Mouse (Mus musculus): ENCODE results near the gene Pxn. TPM values are rescaled to one million over a fixed set of nuclear protein-coding genes. Genes with fewer than 3 reads are reported as not detected.
"Not testable (repeated sequence)": the region's sequence is repeated elsewhere in the genome, so short reads cannot be mapped to it uniquely, and the experiment has no call there.

Pxn gene
- total RNA-seq, 2 experiments from 2014 or later, result 77.6 to 82.4 TPM

- no peak for DNase-seq (ENCODE audit: low spot score in 2 of 2)
Measured at GRCm38 (mm10) chr5:115572679-115573535, 66.4 kb downstream of the Pxn start.

DNA sequence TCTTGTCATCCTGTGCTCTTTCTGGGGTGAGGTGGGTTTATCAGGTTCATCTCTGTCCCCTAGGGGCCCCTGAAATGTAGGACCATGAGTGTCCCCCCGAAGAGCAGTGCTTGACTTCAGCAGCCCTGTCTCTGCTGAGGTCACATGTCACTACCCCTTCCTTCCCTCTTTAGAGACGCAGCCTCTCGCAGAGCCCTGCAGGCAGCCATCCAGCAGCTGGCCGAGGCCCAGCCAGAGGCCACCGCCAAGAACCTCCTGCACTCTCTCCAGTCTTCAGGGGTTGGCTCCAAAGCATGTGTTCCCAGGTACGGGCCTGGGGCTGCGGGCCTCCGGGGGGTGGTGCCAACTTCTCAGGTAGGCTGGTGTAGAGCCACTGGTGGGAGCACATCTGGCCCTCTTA, 68.5 kb downstream of the Pxn start:
- no peak for DNase-seq (ENCODE audit: low spot score in 2 of 2)

GRCm38 (mm10) chr5:115577686-115578085, 71.2 kb downstream of the Pxn start:
- DNase-seq (ENCODE audit: low spot score in 2 of 2), result not testable (repeated sequence)

DNA sequence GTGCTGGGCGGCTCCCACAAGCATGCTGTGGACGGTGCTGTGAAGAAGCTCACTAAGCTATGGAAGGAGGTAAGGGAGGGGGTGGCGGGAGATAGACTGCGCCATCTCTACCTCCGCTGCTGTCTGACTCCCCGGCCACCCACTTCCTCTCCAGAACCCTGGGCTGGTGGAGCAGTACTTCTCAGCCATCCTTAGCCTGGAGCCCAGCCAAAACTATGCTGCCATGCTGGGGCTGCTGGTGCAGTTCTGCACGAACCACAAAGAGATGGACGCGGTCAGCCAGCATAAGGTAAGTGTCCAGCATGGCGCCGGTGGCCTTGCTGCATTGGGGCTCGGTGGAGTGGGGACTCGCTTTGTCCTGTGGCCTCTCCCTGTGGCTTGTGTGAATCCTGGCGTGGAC, 72.4 kb downstream of the Pxn start:
- DNase-seq (ENCODE audit: low spot score in 2 of 2), result no peak

GRCm38 (mm10) chr5:115579363-115579762, 72.9 kb downstream of the Pxn start:
- no peak for DNase-seq (ENCODE audit: low spot score in 2 of 2)

DNA sequence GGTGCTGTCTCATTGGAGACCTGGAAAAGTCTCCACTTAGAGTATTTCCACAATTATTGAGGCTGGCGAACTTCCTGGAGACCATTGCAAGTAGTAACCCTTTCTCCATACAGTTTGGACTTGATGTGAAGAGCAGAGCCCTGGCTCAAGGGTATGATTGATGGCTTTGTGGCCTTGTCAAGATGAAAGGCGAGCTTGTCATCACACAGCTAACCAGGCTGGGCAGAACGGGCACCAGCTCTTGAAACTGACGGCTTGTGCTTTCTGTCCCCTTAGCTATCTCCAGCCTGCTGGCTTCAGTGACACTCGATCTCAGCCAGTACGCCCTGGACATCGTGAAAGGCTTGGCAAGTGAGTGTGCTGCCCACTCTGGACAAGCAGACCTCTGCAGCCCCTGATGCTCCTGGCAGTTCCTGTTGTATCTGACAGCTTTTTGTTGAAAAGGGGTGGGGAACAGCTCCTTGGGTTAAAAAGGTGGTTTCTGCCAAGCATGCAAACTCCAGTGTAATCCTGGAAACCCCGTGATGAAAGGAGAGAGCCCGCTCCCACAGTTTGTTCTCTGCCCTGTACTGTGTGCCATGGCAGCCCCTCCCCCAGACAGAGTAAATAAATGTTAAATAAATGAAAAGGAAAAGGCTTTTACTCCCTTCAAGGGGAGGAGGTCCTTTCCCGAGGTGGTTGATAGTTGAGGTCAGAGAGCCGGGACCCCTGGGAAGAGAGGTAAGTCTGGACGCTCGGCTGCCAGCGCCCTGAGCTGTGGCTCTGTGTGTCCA, 73.9 kb downstream of the Pxn start:
- DNase-seq (ENCODE audit: low spot score in 2 of 2), result no peak

DNA sequence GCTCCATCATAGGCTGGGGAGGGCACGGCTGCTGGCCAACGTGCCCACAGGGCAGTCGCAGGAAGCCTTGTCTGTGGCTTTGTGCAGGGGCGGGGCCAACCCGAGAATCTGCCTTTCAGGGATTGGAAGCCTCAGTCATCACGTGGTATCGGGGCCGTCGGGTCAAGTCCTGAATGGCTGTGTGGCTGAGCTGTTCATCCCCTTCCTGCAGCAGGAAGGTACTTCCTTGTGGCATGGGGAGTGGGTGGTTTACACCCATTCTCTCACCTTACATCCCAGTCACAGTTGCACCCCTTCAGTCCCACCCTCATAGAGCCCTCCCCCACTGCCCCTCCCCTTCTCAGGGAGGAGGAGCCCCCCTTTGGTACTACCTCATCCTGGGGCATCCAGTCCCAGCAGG, 75.2 kb downstream of the Pxn start:
- DNase-seq (ENCODE audit: low spot score in 2 of 2), result no peak

DNA sequence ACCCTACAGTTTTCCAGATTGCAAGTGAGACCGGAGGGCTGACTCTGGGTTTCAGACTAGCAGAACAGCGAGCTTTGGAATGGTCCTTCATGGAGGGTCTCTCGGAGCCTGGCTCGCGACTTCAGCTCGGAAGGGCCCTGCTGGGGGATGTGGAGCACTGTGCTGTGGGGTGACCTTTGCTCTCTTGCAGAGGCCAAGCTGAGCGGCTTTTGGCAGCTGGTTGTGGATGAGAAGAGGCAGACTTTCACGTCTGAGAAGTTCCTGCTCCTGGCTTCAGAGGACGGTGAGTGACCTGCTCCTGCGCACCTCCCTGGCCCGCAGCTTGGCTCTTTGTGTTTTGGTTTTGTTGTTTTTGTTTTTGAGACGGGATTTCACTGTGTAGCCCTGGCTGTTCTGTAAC, 79.1 kb downstream of the Pxn start:
- DNase-seq (ENCODE audit: low spot score in 2 of 2), result no peak

DNA sequence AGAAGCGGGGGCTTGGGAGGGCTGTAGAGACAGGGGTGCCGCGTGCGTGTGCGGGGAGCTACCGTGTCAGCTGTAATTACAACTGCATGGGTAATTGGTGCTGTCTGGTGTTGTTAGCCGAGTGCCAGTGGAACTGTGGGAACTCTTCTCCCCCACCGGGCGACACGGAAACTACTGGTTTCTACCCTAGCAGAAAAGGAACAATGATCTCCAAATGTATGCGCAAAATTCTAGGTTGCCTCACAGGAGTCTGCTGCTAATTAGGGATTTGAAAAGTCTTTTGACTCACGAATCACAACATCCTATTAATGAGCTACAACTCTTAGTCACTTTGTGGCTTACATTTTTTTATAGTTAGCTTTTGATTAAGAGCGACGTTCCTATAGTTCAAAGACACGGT, 79.7 kb downstream of the Pxn start:
- DNase-seq (ENCODE audit: low spot score in 2 of 2), result no peak

DNA sequence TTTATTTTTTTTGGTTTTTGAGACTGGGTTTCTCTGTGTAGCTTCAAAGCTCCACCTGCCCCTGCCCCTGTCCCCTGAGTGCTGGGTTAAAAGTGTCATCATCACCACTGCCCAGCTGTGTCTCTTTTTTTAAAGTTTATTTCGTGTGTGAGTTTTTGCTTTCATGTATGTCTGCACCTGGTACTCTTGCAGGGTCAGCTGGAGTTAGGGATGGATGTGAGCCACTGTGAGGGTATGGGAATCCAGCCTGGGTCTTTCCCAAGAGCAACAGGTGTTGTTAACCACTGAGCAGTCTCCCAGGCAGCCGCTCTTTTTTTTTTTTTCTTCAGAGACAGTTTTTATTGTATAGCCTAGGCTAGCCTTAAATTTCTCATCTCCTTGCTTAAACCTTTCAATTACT, 80.3 kb downstream of the Pxn start:
- no peak for DNase-seq (ENCODE audit: low spot score in 2 of 2)

DNA sequence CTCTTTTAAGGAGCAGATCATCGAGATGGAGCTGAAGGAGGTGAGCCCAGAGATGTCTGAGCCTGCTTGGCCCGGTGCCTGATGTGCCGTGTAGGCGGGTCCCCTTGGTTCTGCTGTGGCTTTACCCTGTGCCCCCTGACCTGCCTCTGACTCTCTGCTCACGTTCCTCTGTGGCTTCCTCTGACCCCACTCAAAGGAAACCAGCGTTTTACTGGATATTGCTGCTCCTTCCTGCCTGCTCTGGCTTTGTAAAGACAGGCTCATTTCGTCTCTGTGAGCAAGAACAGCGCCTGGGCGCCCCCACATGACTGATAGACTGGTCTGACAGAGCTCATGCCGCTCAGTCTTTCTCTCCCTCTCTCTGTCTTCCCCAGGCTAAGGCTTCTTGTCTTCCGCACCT, 84.6 kb downstream of the Pxn start:
- DNase-seq (ENCODE audit: low spot score in 2 of 2), result no peak

- no peak for DNase-seq (ENCODE audit: low spot score in 2 of 2)
Measured at GRCm38 (mm10) chr5:115591506-115591905, 85.0 kb downstream of the Pxn start.

DNA sequence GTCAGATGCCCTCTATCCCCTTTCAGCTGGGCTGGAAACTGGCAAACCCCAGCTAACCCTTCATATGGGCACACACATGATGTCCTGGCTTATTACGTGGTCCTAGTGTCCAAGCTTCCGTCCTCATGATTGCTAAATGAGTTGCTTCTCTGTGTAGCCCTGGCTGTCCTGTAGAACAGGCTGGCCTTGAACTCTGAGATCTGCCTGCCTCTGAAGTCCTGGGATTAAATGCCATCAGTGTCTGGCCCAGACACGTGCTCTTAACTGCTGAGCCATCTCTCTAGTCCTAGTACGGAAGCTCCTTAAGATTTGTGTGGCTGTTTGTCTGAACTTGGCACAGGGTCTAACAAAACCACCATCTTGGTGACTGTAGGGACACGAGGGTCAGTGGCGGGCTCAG, 97.1 kb downstream of the Pxn start:
- DNase-seq (ENCODE audit: low spot score in 2 of 2), result no peak

Small RNA genes lying within 50 kb of the gene (microRNA-seq; reads per million reads assigned to microRNA genes)
- gene Mir7029, result not detected

Other genes starting within 250 kb of the Pxn start
- gene Rnf10, start 233.8 kb upstream of the Pxn start, total RNA-seq (2021), result 100 to 1,000 TPM; 214 to 224 TPM
- 10 to 100 TPM; 54.4 to 59.8 TPM for gene Coq5, start 227.0 kb upstream of the Pxn start, total RNA-seq (2021)
- gene Dynll1, start 205.7 kb upstream of the Pxn start, total RNA-seq (2021), result 100 to 1,000 TPM; 219 to 273 TPM
- 10 to 100 TPM; 83.9 to 87.4 TPM for gene Srsf9, start 179.5 kb upstream of the Pxn start, total RNA-seq (2021)
- gene Gatc, start 165.5 kb upstream of the Pxn start, total RNA-seq (2021), result 10 to 100 TPM; 19.1 to 20.3 TPM
- 10 to 100 TPM; 35.1 to 39.6 TPM for gene Triap1, start 165.5 kb upstream of the Pxn start, total RNA-seq (2021)
- 100 to 1,000 TPM; 720 to 752 TPM for gene Cox6a1, start 157.7 kb upstream of the Pxn start, total RNA-seq (2021)
- 10 to 100 TPM; 27.0 to 33.2 TPM for gene Msi1, start 77.1 kb upstream of the Pxn start, total RNA-seq (2021)
- 10 to 100 TPM in 1 of 2 experiments, not detected in 1; 13.7 TPM for gene Pla2g1b, start 40.4 kb upstream of the Pxn start, total RNA-seq (2021)
- gene Sirt4, start 22.0 kb upstream of the Pxn start, total RNA-seq (2021), result 10 to 100 TPM; 29.9 to 31.3 TPM
- gene Rplp0, start 52.8 kb downstream of the Pxn start, total RNA-seq (2021), result 1,000 to 10,000 TPM; 1,094 to 1,122 TPM
- 10 to 100 TPM; 83.5 to 87.5 TPM for gene Gcn1l1, start 58.6 kb downstream of the Pxn start, total RNA-seq (2021)
- gene Rab35, start 125.2 kb downstream of the Pxn start, total RNA-seq (2021), result 10 to 100 TPM; 65.0 to 65.5 TPM
- gene Bicdl1, start 224.9 kb downstream of the Pxn start, total RNA-seq (2021), result 10 to 100 TPM; 16.1 to 18.0 TPM